Mouse (Mus musculus) testis, postnatal 14 days (tissue): Measurements from ENCODE around the gene Adcy3.

Source experiments
- DNase-seq: peaks from one replicate; pipeline ENCODE4 v3.0.0; 2021; ENCODE audit warnings: low spot score

Adcy3 gene

GRCm38 (mm10) chr12:4243805-4244204 is 110.9 kb downstream of the Adcy3 start:
- DNase-seq: no peak

GRCm38 (mm10) chr12:4245742-4246141 is 112.8 kb downstream of the Adcy3 start:
- no peak for DNase-seq

GRCm38 (mm10) chr12:4249786-4250185 is 116.9 kb downstream of the Adcy3 start:
- DNase-seq: no peak

GRCm38 (mm10) chr12:4252742-4253655 is 120.1 kb downstream of the Adcy3 start:
- DNase-seq: no peak
